Mouse (Mus musculus): Measurements from ENCODE around the gene Ift43.

Gene Ift43

DNA sequence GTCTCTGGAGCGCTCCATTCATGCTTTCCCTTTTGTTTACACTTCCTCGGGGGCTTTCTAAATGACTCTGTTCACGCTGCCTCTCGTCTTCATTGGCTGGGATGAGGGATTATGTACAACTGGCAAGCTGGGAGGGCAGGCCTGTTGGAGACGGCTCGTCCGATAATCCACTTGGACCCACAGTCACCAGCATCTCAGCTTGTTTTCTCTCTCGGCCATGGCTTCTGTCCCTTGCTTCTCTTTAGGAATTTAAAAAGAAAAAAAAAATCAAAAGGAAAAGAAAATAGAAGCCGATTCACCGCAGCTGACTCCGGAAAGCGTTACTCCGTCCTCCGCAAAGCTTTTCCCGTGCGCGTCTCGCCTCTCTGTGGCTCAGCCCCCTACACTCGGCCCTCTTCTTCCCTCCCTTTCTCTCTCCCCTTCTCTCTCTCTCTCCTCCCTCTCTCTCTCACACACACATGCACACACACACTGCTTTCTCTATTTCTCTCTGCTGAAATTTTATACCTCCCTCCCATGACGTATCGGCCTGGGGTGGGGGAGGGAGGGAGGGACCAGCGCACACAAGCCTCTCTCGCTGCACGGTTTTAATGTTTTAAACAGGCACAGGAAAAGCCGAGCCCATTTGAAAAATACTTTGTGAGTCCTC, 3.7 kb upstream of the Ift43 start, which contains the start of gene Tgfb3:
Tgfb3 (minus strand) TSS at position 489 of the 649 bp plus-strand sequence.
- DNase-seq, result no peak

DNA sequence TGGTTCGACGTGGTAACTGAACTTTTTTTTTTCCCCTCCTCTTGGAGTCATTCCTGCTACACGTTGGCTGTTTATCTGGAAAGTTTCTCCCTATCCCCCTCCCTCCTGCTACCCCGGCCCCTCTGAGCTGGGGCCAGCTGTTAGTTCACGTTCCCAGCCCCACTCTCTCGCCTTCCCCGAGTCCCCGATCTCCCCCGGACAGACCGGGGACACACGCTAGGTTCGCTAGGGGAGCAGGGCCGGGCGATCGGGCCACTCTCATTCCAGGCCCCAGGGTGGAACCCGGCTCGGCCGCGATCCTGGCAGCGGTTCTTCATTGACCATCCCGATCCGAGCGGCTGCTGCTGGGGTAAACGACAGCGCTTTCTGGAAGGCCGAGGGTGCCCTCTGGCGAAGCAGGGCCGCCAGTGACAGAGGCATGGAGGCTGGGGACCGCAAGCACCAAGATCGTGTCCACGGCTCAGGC, 3.1 kb upstream of the Ift43 start:
- DNase-seq, result peak; percentile 89

DNA sequence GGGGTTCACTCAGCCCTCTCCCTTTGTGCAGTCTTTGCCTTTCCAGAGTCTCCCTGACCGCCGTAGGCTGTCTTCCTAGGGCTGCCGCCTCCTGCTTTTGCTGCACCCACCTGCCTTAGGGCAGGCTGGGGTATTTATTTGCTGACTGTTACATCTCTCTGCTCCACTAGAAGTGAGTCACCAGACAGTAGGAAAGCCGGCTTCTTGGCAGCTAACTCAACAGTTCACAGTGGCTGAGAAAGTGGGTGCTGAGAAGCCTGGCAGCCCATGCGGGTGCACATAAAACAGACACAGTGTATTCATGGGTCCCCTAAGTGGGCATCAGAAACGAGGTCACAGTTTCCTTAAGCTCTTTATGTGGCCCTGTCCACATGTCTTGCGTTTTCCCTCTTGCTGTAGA, 3.5 kb downstream of the Ift43 start:
- peak; percentile 52 for DNase-seq

DNA sequence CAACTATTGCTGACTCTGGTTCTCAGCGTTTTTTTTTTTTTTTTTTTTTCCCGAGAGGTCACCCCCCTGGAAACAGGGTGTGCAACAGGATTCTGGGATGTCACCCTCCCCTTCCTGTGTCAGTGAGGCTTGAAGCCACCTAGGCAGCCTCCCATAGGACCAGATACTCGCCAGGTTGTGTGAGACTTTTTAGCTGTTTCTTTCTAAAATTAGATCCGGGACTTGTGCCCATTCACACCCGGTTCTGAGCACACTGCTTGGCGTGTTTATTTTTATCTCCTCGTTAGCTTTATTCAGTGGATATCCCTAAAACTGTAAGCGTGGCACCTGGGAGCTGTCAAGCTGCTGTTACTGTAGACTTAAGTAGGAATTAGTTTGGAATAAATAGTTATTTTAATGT, 4.2 kb downstream of the Ift43 start:
- DNase-seq, result no peak

DNA sequence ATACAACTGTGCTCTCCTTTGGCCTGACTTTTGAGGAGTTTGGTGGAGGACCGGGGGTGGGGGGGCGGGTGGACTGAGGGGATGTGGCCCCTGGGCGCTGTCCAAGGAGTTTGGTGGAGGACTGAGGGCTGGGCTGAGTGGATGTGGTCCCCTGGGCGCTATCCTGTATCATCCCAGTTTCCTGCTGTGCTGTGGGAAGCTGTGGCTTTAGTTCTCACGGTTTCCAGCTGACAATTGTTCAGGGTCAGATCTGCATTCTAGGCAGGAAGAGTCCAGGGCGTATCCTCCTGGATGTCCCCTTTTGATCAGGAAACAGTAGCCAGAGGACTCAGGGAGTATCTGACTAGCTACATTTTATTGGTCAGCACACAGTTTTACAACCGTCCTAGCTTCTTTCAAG, 5.7 kb downstream of the Ift43 start:
- no peak for DNase-seq

DNA sequence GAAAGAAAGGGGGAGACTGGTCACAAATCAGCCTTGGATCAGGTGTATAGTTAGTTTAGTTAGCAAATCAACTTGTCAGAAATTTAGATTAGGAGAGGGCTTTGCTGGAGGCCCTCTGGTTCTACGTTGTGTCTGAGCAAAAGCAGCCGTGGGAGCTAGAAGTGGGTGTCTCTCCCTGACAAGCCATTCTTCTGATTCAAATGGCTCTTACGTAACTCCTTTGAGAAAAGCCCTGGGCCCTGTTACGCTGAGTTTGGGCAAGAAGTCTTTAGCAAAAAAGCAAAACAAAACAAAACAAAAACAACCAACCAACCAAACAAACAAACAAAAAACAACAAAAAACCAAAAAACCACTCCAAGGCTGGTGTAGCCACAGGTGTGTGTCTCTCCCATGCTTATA, 8.4 kb downstream of the Ift43 start:
- no peak for DNase-seq

DNA sequence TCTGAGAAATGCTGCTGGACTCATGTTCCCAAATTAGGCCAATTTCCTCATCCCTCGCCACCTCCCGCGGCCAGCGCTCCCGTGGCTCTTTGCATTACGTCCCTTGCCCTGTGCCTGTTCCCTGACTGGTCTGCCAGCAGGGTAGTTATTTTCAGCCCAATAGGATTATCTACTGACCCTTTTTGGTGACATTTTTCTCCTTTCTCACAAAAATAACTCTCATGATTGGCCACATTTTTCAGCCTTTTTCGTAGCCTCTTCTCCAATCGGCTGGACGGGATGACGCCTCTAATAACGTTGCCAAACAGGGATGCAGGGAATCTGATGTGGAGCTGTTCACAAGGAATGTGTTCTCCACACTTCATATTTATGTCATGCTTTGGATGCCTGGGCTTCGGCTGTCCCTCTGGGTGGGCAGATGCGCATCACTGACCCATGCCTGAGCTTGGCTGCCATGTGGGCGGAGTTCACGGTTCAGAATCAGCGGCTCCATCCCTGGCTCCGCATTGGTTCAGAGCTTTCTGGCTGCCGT, 9.3 kb downstream of the Ift43 start:
- DNase-seq, result no peak

DNA sequence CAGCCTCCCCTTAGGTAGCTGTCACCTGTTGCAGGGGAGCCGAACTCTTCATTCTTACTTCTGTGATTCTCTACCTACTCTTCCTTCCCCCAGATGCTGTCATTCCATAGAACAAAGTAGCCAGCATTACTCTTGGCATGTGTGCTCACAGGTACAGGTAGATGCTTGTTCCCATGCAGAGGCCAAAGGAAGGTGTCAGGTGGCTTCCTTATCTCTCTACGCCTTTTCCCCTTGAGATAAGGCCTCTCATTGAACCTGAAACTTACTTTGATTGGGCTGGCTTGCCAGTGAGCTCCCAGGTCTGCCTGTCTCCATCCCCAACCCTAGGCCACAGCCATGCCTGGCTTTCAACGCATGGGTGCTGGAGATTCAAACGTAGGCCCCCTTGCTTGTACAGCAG, 11.7 kb downstream of the Ift43 start:
- no peak for DNase-seq

DNA sequence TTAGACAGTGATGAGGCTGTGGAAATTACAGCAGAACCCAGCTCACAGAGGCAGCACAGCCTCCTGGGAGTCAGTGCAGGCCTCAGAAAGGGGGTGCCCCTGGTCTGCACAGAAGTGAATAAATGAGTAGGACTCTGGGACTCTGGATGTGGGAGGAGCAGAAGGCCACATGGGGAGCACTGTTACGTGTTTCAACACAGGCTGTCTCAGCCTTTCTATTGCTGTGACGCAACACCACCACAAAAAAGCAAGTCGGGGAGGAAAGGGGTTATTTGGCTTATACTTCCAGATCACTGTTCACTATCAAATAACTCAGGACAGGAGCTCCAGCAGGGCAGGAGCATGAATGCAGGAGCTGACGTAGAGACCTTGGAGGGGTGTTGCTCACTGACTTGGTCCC, 13.5 kb downstream of the Ift43 start:
- no peak for DNase-seq

DNA sequence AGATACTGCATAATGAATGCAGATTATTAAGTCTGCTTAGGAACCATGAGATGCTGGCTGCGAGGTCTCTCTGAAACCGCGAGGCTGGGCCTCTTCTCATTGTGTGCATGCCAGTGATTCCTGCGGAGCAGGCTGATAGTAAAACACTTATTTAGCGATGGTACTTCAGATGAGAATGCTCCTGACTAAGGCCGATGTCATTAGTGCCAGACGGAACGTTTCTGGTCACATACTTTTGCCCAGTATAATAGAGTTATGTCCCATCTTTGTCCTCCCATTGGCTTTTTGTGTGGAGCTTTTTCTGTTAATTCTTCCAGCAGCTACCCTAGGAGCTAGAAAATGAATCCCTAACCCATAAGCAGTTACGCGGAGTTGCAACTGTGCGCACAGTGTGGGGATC, 15.4 kb downstream of the Ift43 start:
- no peak for DNase-seq

DNA sequence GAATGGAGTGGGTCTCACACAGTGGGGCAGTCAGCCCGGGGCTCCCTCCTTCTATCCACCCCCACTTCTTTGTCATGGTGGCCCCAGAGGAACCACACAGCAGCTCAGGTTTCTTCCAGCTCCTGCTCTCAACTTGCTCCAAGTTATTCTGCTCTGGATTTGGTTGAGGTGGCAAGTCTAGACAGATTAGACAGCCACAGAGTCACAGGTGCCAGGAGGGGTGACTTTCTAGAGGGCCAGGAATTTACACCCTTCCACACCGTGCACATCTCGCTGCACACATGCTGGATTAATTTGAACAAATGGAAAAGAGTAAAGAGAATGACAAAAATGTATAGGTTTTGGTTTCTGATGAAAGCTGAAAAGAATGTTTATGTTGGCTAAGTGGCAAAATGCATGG, 18.4 kb downstream of the Ift43 start:
- DNase-seq, result no peak

DNA sequence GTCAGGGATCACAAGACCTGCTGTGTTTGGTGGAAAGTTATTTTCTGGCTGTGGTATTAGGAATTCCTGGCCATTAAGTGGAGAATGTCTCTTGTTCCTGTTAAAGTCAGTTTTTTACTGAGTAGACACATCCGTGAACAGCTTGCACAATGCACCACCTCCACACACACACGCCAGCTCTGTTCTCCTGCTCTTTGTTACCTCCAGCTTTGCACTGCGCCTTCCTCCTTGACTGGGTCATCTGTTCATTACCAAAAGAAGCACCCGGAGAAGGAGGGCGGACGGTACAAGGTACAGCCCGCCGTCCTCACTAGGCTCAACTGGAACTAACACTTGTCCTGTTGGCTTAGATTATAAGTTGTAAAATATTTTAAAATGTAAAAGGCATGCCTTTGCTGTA, 20.3 kb downstream of the Ift43 start:
- DNase-seq, result no peak

DNA sequence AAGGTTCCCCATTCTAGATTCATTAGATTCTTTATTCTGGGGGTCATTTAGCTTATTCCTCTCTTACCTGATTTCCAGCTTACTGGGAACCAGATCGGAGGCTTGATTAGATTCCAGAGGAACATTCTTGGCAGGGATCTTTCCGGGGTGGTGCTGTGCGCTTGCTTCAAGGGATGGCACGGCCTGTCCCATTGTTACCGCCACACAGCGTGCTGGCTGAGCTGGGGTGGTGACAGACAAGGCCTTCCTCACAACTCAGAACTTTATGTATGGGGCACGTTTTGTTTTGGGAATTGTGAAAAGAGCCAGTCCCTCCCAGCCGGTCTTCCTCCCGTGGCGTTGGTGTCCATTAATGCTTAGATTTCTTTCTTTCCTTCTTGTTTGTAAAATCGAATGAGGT, 21.1 kb downstream of the Ift43 start:
- DNase-seq, result no peak

DNA sequence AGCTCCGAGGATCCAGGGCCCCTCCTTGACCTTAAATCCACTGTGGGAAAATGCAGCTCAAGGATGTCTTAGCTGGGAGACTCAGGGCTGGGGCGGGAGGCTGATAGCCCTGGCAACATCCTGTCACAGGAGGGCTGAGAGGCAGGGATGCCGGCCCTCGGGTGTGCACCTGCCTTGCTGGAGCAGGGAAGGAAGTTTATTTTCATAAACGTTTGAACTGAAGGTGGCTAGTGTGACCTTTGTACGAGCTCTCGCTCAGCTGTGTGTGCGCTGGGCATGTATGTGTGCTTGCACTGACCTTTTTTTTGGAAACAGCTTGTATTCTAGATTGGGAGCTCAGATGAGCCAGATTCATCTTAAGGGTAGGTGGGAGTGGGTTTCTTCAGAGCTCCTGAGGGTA, 21.5 kb downstream of the Ift43 start:
- DNase-seq, result no peak

DNA sequence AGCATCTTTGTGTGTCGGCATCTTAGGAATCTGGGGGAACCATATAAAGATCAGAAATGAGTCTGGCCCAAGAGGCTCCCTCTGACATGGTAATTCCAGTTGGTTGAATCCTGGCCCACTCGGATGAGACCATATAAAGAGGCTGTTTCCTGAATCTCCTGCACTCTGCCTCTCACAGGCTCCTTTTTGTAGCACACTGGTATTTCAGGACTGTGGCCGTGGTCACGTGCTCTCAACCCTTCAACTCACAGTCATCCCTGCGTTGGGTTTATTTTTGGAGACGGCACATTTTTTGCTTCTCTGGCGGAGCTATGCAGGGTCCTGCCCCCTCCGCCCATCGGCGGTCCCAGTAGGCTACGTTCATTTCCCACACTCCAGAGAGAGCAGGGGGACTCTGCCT, 22.0 kb downstream of the Ift43 start:
- no peak for DNase-seq

DNA sequence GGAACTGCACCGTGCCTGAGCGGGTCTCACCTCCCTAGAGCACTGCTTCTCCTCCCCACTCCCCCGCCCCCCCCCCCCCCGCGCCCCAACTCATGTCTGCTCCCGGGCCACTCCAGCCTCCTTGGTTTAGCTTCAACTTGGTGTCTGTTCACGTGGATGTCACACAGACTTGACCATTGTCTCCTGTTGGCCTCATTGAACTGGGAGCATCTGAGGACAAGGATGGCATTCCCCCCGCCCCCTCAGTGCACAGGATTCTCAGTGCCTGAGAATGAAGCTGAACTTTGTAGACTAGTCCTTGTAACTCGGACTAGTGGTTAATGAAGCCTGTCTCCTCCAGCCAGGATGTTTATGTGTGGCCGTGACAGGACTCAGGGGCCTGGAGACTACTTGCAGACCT, 23.2 kb downstream of the Ift43 start:
- no peak for DNase-seq

DNA sequence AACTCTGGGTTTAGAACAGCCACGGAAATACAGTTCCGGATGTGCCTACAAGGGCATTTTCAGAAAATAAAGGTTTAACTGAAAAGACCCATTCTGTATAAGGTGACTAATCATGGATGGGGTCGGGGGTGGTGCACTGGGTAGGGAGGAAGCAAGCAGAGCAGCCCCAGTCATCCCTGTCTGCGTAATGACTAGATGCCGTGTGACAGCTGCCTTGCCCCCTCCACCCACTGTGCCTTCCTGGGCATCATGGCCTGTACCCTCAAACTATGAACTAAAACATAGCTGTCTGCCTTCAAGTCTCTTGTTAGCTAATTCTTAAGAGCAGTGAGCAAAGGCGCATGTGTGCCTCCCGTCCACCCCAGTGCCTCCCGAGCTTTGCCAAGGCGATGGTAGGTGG, 23.7 kb downstream of the Ift43 start:
- no peak for DNase-seq

DNA sequence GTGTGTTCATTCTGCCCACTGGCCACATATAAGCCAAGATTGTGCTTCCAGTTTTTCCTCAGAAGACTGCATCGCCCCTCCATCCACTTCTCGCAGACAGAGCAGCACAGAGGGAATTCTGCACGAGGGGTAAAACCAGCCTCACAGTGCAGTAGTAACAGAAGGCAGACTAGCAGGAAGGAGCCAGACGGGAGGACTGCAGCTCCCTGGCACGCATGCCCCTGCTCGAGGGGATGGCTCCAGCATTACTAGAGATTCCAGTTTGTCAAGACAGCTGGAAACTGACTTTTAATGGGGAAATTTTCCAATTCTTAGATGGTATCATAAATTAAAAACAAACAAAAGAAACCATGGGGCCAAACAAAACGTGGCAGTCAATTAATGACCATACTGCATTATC, 25.3 kb downstream of the Ift43 start:
- no peak for DNase-seq

DNA sequence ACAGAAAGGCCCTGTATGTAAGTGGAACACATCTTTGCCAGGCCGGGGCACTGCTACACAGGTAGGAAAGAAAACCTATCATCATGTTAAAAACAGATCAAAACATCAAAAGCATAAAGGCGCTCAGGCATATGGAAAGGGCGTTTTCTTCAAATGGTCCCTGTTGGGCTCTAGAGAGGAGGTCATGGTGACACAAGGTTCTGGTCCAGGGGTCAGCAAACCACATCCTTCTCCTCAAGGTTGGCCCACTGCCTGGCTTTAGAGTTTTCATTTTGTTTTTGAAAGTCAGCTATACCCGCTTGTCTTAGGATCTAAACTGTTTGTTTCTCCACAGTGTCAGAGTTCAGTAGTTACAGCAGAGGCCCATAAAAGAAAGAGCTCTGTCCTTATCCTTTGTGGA, 27.2 kb downstream of the Ift43 start:
- DNase-seq, result no peak

DNA sequence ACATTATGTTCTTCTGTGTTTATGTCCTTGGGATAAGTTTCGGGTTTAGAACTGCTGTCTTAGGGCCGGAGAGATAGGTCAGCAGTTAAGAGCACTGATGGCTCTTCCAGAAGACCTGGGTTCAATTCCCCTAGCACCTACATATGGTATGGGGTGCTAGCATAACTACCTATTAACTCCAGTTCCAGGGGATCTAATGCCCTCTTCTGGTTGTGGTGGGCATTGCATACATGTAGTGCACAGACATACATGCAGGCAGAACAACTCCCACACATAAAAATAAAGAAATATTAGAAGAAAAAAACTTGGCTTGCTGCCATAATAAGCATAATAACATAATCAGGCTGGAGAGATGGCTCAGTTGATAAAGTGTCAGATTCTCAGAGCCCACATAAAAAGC, 28.3 kb downstream of the Ift43 start:
- DNase-seq, result no peak

DNA sequence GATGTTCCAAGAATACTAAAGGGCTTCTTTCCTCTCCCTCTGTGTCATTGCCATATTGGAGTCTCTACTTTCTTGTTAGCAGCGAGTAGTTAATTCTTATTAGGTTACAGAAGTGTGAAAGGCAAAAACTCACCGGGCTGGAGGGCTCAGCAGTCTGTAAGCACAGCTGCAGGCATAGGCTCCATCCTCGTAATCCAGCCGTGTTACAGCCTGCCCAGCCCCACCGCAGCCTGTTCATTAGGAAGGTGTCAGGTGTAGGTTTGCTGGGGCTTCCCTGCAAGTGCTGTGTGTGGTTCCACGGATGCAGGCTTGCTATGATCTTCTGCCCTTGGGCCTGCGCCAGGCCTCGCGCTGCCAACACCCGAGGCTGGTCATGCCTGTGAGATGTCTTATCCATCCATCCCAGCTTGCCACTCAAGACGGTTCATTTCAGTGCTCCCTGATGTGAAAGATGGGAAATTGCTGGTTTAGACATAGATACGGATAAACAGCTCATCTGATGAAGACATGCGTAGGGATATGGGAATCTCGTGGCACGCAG, 34.0 kb downstream of the Ift43 start:
- DNase-seq, result no peak

DNA sequence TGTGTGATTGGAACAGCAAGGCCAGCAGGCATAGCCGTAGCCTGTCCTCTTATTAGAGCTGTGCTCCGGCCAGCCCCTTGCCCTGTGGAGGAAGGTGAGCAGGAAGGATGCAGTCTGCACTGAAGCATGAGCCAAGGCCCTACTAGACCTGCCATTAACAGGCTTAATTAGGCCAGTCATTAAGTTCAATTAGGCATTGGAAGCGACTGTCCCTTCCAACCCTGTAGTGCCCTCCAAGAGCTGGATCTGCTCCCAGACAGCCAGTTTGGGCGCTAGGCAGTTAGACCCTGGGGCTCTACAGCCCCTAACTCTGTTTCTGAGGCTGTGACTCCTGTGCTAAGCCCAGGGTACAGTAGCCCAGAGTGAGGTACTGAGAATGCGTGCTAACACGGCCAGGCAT, 41.7 kb downstream of the Ift43 start:
- no peak for DNase-seq

DNA sequence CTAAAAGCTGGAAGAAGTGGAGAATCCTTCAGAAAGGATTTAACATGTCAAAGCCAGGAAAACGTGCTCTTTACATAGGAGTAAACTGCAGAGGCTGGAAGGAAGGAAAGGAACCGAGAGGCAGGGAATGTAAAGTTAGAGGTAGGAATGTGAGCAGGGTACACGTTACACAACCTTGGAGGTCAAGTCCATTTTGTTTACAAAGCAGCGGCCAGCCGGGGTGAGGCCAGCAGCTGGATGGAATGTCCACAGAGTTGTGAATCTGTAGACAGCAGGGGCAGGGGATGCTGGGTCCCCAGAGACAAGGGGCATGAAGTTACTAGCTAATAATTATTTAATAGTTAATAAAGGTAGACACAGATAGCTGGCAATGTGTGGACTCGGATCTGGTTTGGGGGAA, 45.8 kb downstream of the Ift43 start:
- DNase-seq, result no peak

DNA sequence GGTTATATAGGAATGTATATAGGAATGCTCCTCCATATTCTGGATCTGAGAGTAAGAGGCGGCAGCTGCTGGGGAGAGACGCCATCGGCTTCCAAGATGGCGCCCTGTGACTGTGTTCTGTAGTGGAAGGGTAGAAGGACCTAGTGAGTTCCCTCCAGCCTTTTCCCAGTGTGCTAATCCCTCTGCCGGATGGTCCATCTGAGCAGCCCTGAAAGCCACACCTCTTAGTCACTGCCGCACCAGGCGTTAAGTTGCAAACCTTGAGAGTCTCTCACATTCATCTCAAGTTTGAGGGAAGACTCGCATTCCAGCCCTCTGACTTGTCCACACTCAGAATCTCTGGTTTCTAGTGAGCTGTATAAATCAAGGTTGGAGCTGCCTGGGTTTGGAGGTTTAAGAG, 46.7 kb downstream of the Ift43 start:
- no peak for DNase-seq

DNA sequence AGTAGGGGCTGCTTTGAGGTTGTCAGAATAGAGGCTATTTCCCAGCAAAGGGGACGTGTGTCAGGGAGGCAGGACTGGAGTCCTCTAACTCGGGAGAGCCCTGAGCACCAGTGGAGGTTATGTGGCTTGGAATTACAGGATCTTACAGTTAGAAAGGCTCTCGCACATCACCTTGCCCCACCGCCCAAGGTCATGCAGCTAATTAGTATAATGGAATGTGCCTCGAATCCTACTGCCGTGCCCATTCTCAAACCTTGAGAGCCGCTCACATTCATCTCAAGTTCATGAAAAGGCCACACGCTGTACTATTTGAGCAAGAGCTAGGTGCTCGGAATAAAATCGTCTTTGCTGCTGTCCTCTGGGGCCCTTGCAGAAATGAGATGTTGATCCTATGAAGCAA, 47.4 kb downstream of the Ift43 start:
- no peak for DNase-seq

All from right cerebral cortex, postnatal 25 days (tissue).